Mouse (Mus musculus) MEL (cell line): ENCODE measurements at regions not wholly inside any gene's neighbourhood (a gene's known extent, or its start where the extent isn't known, plus 50 kb on each side); places are given as distances from the start of the nearest gene placed in this dataset.

ENCODE experiments used
- DNase-seq: peaks from one replicate; pipeline ENCODE4 v3.0.0; 2011; ENCODE audit warnings: low read depth, low spot score
- H3K27ac ChIP-seq: 2 replicates; pipeline ENCODE4 v1.5.1; 2012; ENCODE audit warnings: low read depth, mild to moderate bottlenecking, control low read depth, low read length, moderate library complexity; ENCODE audit not compliant: control insufficient read depth
- H3K27me3 ChIP-seq, 2 experiments: fragments of 150-350 bp in 1 of 2; sonication (generic) in 1 of 2; 2 replicates each; pipeline ENCODE4 v1.6.1; 2012; ENCODE audit warnings: low read length in 2 of 2, mild to moderate bottlenecking in 2 of 2, improper control_type of control experiment in 1 of 2, moderate library complexity in 1 of 2; ENCODE audit not compliant: insufficient read depth in 2 of 2, control insufficient read depth in 1 of 2
- H3K36me3 ChIP-seq, 2 experiments: 2 replicates each; pipeline ENCODE4 v1.6.1; 2012 to 2014; ENCODE audit warnings: low read length in 2 of 2, improper control_type of control experiment in 1 of 2, inconsistent platforms in 1 of 2, mild to moderate bottlenecking in 1 of 2; ENCODE audit not compliant: insufficient read depth in 2 of 2, control insufficient read depth in 1 of 2
- H3K4me1 ChIP-seq, 2 experiments: fragments of 150-350 bp in 1 of 2; sonication (generic) in 1 of 2; 2 replicates each; pipeline ENCODE4 v1.6.1; 2012; ENCODE audit warnings: low read length in 2 of 2, improper control_type of control experiment in 1 of 2, mild to moderate bottlenecking in 1 of 2; ENCODE audit not compliant: insufficient read depth in 2 of 2, control insufficient read depth in 1 of 2
- H3K4me3 ChIP-seq, 2 experiments: fragments of 150-350 bp in 1 of 2; sonication (generic) in 1 of 2; 2 replicates each; pipeline ENCODE4 v1.5.1; 2012; ENCODE audit warnings: low read depth in 2 of 2, low read length in 2 of 2, mild to moderate bottlenecking in 2 of 2, moderate library complexity in 2 of 2, control low read depth in 1 of 2, improper control_type of control experiment in 1 of 2; ENCODE audit not compliant: control insufficient read depth in 1 of 2, insufficient read depth in 1 of 2
- H3K79me2 ChIP-seq: 2 replicates; pipeline ENCODE4 v1.6.1; 2012; ENCODE audit warnings: mild to moderate bottlenecking, low read length, moderate library complexity; ENCODE audit not compliant: control insufficient read depth, poor library complexity, insufficient read depth
- H3K9ac ChIP-seq: 2 replicates; pipeline ENCODE4 v1.6.1; 2012; ENCODE audit warnings: low read depth, mild to moderate bottlenecking, control low read depth, low read length, moderate library complexity; ENCODE audit not compliant: control insufficient read depth, poor library complexity, severe bottlenecking
- H3K9me3 ChIP-seq: fragments of 150-350 bp; sonication (generic); replicated peaks from 2 replicates; pipeline ENCODE4 v1.6.1; 2012; ENCODE audit warnings: mild to moderate bottlenecking, low read length, improper control_type of control experiment, moderate library complexity; ENCODE audit not compliant: insufficient read depth
- CHD1 ChIP-seq: IDR thresholded peaks from 2 replicates; pipeline ENCODE4 v1.6.1; 2012; ENCODE audit warnings: low read depth, mild to moderate bottlenecking, inconsistent platforms, low read length, improper control_type of control experiment
- CHD2 ChIP-seq: IDR thresholded peaks from 2 replicates; pipeline ENCODE4 v1.6.1; 2011; ENCODE audit warnings: low read length, improper control_type of control experiment
- CTCF ChIP-seq, 3 experiments: IDR thresholded peaks in 2 of 3; conservative IDR thresholded peaks in 1 of 3; 2 replicates each; pipeline ENCODE4 v1.5.1; 2011 to 2012; ENCODE audit warnings: low read length in 3 of 3, low read depth in 2 of 3, mild to moderate bottlenecking in 2 of 3, improper control_type of control experiment in 1 of 3, inconsistent platforms in 1 of 3, mixed read lengths in 1 of 3, moderate library complexity in 1 of 3; ENCODE audit not compliant: control insufficient read depth in 1 of 3, insufficient read depth in 1 of 3, poor library complexity in 1 of 3, severe bottlenecking in 1 of 3
- E2F4 ChIP-seq: IDR thresholded peaks from 2 replicates; pipeline ENCODE4 v1.6.1; 2011; ENCODE audit warnings: low read depth, low read length, improper control_type of control experiment, borderline replicate concordance
- ETS1 ChIP-seq: IDR thresholded peaks from 2 replicates; pipeline ENCODE4 v1.6.1; 2012; ENCODE audit warnings: low read depth, mild to moderate bottlenecking, inconsistent platforms, low read length, improper control_type of control experiment, moderate library complexity
- GATA1 ChIP-seq: IDR thresholded peaks from 2 replicates; pipeline ENCODE4 v1.6.1; 2011; ENCODE audit warnings: low read depth, low read length, improper control_type of control experiment
- HCFC1 ChIP-seq: IDR thresholded peaks from 2 replicates; pipeline ENCODE4 v1.6.1; 2012; ENCODE audit warnings: low read depth, mild to moderate bottlenecking, inconsistent platforms, low read length, improper control_type of control experiment, moderate library complexity
- KAT2A ChIP-seq: conservative IDR thresholded peaks from 2 replicates; pipeline ENCODE4 v1.6.1; 2012; ENCODE audit warnings: low read depth, low read length, improper control_type of control experiment, inconsistent platforms
- MAFK ChIP-seq: IDR thresholded peaks from 2 replicates; pipeline ENCODE4 v1.6.1; 2011; ENCODE audit warnings: low read depth, mild to moderate bottlenecking, low read length, improper control_type of control experiment, borderline replicate concordance
- MXI1 ChIP-seq: IDR thresholded peaks from 2 replicates; pipeline ENCODE4 v1.6.1; 2011; ENCODE audit warnings: mild to moderate bottlenecking, low read depth, low read length, improper control_type of control experiment
- MYB ChIP-seq: IDR thresholded peaks from 2 replicates; pipeline ENCODE4 v1.6.1; 2011; ENCODE audit warnings: mild to moderate bottlenecking, low read depth, low read length, improper control_type of control experiment
- POLR2A ChIP-seq, 2 experiments: IDR thresholded peaks; 2 replicates each; pipeline ENCODE4 v1.6.1; 2011 to 2012; ENCODE audit warnings: low read length in 2 of 2, mild to moderate bottlenecking in 2 of 2, control low read depth in 1 of 2, improper control_type of control experiment in 1 of 2, low read depth in 1 of 2, moderate library complexity in 1 of 2; ENCODE audit not compliant: control insufficient read depth in 1 of 2, insufficient read depth in 1 of 2, poor library complexity in 1 of 2
- POLR2AphosphoS5 ChIP-seq: IDR thresholded peaks from 2 replicates; pipeline ENCODE4 v1.6.1; 2012; ENCODE audit warnings: low read depth, borderline replicate concordance, mild to moderate bottlenecking, inconsistent platforms, low read length, moderate library complexity, mixed read lengths
- SMC3 ChIP-seq: IDR thresholded peaks from 2 replicates; pipeline ENCODE4 v1.6.1; 2011; ENCODE audit warnings: low read depth, low read length, improper control_type of control experiment
- TBP ChIP-seq: IDR thresholded peaks from 2 replicates; pipeline ENCODE4 v1.8.0; 2011; ENCODE audit warnings: low read depth, low read length, improper control_type of control experiment
- TCF12 ChIP-seq: IDR thresholded peaks from 2 replicates; pipeline ENCODE4 v1.6.1; 2014; ENCODE audit warnings: low read depth, mild to moderate bottlenecking, inconsistent platforms, low read length, improper control_type of control experiment, moderate library complexity
- USF1 ChIP-seq: IDR thresholded peaks from 2 replicates; pipeline ENCODE4 v1.6.1; 2014; ENCODE audit warnings: low read depth, mild to moderate bottlenecking, inconsistent platforms, low read length, improper control_type of control experiment, moderate library complexity
- USF2 ChIP-seq, 2 experiments: IDR thresholded peaks; 2 replicates each; pipeline ENCODE4 v1.6.1; 2011 to 2012; ENCODE audit warnings: improper control_type of control experiment in 2 of 2, low read length in 2 of 2, borderline replicate concordance in 1 of 2, inconsistent platforms in 1 of 2, low read depth in 1 of 2, mild to moderate bottlenecking in 1 of 2; ENCODE audit not compliant: insufficient read depth in 1 of 2
- ZC3H11A ChIP-seq: IDR thresholded peaks from 2 replicates; pipeline ENCODE4 v1.6.1; 2012; ENCODE audit warnings: low read depth, mild to moderate bottlenecking, inconsistent platforms, low read length, improper control_type of control experiment
- ZKSCAN1 ChIP-seq: IDR thresholded peaks from 2 replicates; pipeline ENCODE4 v1.6.1; 2012; ENCODE audit warnings: low read depth, mild to moderate bottlenecking, inconsistent platforms, low read length, improper control_type of control experiment, moderate library complexity

DNA sequence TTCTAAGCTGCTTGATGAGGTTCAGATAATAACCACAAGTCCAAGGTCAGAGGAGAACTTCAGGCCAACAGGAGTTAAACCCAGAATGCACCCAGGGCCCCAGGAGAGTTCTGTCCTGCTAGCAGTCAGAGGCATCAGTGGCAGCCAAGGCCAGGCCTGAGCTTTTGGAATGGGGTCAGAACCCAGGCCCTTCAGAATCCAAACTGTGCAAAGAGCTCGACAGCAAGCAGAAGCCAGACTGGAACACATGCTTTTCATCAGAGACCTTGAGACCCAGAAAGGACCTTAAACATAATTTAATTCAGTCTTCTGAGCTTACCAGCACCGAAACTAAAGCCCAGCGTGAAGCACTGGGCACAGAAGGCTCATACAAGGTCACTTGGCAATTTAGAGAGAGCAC, 139.9 kb upstream of the Bcl6 start:
- TF ChIP-seq POLR2A (IDR thresholded peaks at IDR 0.05; ENCODE audit: control insufficient read depth in 1 of 2, insufficient read depth in 1 of 2, low read depth in 1 of 2, low read length in 2 of 2, poor library complexity in 1 of 2) (no peak), TBP (no peak), HCFC1 (no peak)
- H3K27ac ChIP-seq = no peak overlapping the region
- H3K4me1 ChIP-seq = no peaks in the 10 kb centered on the region
- no peak for DNase-seq
- H3K79me2 ChIP-seq = no peaks in the 10 kb centered on the region
- H3K9me3 ChIP-seq = no peaks in the 10 kb centered on the region
- H3K27me3 ChIP-seq = no peaks in the 10 kb centered on the region
- no peaks in the 10 kb centered on the region for H3K36me3 ChIP-seq
- no peak overlapping the region for H3K9ac ChIP-seq
- H3K4me3 ChIP-seq = no peak overlapping the region

DNA sequence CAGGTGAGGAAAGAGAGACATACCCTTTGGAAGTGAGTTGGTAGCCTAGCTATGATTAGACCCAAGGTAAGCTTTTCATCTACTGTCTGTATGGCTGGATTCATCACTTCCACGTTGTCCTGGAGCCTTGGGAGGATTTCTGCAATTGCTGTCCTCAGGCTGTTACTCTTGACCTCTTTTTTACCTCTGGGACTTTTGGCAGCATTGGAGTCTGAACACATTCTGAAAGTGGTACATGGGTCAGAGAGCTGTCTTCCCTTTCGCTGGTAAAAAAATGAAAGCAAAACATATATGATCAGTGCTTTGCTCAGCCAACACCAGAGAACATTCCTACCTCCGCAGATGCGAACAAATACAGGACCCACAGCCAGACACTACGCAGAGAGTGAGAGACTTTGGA, 136.1 kb upstream of the Bcl6 start:
- Histone ChIP-seq H3K79me2 (no peaks in the 10 kb centered on the region), H3K27me3 (no peaks in the 10 kb centered on the region), H3K27ac (no peak overlapping the region)
- TF ChIP-seq ZC3H11A (no peak), CHD1 (no peak), SMC3 (no peak), ETS1 (no peak), E2F4 (no peak), MYB (no peak), ZKSCAN1 (no peak)
- TF ChIP-seq, all 39 proteins: peak for 0
- H3K9me3 ChIP-seq = no peaks in the 10 kb centered on the region
- no peaks in the 10 kb centered on the region for H3K36me3 ChIP-seq
- no peaks in the 10 kb centered on the region for H3K4me1 ChIP-seq
- DNase-seq = no peak
- H3K9ac ChIP-seq = no peak overlapping the region
- H3K4me3 ChIP-seq = no peak overlapping the region

DNA sequence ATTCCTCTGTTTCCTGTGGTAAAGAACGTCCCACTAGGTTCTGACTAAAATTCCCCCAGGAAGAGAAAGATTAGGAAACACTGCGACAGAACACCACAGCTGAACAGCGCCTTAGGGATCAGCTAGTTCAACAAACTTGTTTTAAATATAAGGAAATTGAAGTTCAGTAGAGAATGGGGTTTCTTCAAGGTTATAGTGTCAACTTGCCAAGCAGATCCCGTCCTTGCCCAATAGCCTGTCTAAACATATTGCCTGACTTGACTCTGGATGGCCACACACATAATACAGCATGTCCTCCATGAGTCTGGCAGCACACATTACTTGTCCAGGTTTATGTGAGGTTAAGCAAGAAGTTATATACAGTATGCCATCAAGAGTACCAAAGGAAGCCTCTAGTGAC, 135.4 kb upstream of the Bcl6 start:
- Histone ChIP-seq H3K79me2 (no peaks in the 10 kb centered on the region), H3K4me1 (no peaks in the 10 kb centered on the region), H3K27me3 (no peaks in the 10 kb centered on the region), H3K27ac (no peak overlapping the region), H3K9ac (no peak overlapping the region), H3K36me3 (no peaks in the 10 kb centered on the region), H3K4me3 (no peak overlapping the region), H3K9me3 (no peaks in the 10 kb centered on the region)
- TF ChIP-seq MAFK = no peak
- no peak for TF ChIP-seq CTCF (IDR thresholded peaks at IDR 0.05 in 2 of 3, conservative IDR thresholded peaks at IDR 0.05 in 1 of 3; ENCODE audit: control insufficient read depth in 1 of 3, insufficient read depth in 1 of 3, low read depth in 2 of 3, low read length in 3 of 3, poor library complexity in 1 of 3, severe bottlenecking in 1 of 3)
- no peak for TF ChIP-seq CHD2
- no peak for TF ChIP-seq USF1
- no peak for TF ChIP-seq E2F4
- no peak for TF ChIP-seq KAT2A
- no peak for TF ChIP-seq USF2 (IDR thresholded peaks at IDR 0.05; ENCODE audit: borderline replicate concordance in 1 of 2, insufficient read depth in 1 of 2, low read depth in 1 of 2, low read length in 2 of 2)
- TF ChIP-seq TCF12 = no peak
- TF ChIP-seq MXI1 = no peak
- TF ChIP-seq MYB = no peak
- TF ChIP-seq POLR2AphosphoS5 = no peak
- TF ChIP-seq GATA1 = no peak
- no peak for TF ChIP-seq HCFC1
- no peak for DNase-seq
